Mouse (Mus musculus) liver (tissue): ENCODE data around the gene Krtap10-4.
"Not testable (repeated sequence)": the region's sequence is repeated elsewhere in the genome, so short reads cannot be mapped to it uniquely, and the experiment has no call there.

Experiments used
- DNase-seq: peaks from one replicate; pipeline ENCODE4 v3.0.0-alpha.2; 2020; ENCODE audit warnings: mixed read lengths

Krtap10-4 gene

GRCm38 (mm10) chr10:77826951-77827350, at the start of gene Krtap10-4:
Gene Krtap10-4, minus strand, starts transcription at chr10:77827095.
- no peak for DNase-seq

DNA sequence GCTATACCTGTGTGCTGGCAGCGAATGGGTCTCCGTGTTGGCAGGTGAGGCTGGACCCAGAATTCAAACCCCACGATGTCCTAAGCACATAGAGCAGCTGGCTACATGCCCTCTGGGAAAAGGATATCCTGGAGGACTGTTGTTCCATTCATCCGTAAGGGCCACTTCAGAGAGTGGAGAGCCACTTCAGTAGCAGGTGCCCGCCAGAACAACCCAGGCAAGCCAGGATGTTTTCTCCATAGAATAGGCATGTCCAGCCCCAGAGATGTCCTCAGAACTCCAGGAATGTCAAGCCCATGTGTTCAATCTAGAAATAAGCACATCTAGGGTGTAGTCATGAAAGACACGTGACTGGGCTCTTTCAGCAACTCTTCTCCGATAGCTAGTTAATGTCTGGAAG, 42.8 kb upstream of the Krtap10-4 start:
- no peak for DNase-seq

- DNase-seq = no peak
Observed at GRCm38 (mm10) chr10:77867546-77867945, 40.7 kb upstream of the Krtap10-4 start.

- DNase-seq = no peak
Observed at GRCm38 (mm10) chr10:77864762-77865143, 37.9 kb upstream of the Krtap10-4 start.

GRCm38 (mm10) chr10:77864067-77864761, 37.3 kb upstream of the Krtap10-4 start:
- DNase-seq = peak; percentile 55

DNA sequence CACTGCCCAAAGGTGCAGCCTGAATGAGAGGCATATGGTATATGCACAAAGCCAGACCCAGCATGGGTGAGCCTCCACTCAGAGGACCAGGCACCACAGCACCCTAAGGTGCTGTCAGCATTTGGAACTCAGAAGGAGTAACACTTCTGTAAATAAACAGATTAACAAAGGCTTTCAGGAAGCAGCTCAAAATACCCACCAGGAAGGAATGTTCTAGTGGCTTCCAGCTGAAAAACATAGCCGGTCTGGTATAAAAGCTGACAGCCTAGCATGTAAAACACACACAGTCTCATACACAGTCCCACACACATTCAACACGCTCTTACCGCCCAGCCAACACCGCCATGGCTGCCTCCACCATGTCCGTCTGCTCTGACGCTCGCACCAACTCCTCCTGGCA, 34.8 kb upstream of the Krtap10-4 start, which contains the start of gene Gm3285:
Gene Gm3285 (plus strand): TSS at position 301 of the 400 bp plus-strand sequence.
- no peak for DNase-seq

- no peak for DNase-seq
Observed at GRCm38 (mm10) chr10:77852559-77852958, 25.7 kb upstream of the Krtap10-4 start, which contains the start of gene Gm10318. Gene Gm10318, plus strand, starts transcription at chr10:77852859.

DNA sequence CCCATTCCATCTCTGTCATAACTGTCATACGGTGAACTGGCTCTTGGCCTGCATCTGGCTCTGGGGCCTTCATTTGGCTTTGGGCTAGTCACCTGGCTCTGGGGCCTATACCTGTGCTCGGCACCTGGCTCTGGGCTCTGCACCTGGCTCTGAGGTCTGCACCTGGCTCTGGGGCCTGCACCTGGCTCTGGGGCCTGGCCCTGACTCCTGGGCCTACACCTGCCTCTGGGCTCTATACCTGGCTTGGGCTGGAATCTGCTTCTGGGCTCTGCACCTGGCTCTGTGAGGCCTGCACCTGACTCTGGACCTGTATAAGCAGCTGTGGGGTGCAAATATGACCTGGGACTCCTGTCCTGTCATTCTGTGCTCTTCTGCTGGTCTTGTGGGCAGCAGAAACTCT, 20.6 kb upstream of the Krtap10-4 start:
- no peak for DNase-seq

GRCm38 (mm10) chr10:77846961-77847360, 20.1 kb upstream of the Krtap10-4 start:
- DNase-seq = no peak

DNA sequence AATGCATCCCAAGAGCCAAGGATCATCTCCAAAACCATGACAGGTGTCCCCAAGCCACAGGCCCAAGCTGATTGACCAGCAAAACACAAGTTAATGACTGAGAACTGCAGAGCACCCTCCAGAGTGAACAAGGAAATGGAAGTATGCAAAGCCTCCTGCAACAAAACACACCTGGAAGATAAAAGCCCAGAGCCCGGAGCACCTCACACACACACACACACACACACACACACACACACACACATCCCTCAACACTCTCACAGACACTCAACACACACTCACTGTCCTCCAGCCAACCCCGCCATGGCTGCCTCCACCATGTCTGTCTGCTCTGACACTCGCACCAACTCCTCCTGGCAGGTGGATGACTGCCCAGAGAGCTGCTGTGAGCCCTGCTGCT, 19.6 kb upstream of the Krtap10-4 start, which contains the start of gene Gm36176:
Gene Gm36176 (plus strand): TSS at position 301 of the 400 bp plus-strand sequence.
- no peak for DNase-seq

DNA sequence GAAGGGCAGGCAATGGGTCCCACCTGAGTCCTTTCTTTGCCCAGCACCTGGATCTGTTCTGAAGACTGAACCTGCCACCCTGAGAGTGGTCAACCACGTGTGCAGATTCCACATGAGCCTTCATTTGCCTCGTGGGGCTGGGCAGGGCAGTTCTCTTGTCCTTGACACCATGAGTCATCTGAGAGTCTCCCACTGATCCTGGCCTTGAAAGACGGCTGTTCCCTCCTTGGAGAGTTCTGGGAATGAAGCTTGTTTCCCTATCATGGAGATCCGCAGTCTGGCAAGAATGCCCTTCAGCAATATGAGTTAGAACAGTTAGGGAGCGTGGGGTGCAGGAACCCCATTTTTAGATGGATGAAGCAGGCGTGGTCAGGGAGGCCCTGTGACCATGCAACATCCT, 12.1 kb upstream of the Krtap10-4 start:
- DNase-seq = no peak

DNA sequence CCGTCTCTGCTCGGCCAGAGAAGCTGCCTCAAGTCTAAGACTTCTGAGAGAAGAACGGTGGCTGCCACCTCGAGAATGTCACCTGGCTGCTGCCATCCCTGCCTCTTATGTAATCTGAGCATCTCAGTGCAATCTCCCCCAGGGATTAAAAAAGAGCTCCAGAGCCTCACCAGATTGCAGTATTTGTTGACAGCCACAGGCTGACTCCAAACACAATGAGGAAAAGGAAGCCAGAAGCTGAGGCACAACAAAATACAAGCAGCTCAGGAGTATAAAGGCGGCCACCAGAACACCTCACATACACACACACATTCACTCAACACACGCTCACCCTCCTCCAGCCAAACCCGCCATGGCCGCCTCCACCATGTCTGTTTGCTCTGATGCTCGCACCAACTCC, 8.8 kb upstream of the Krtap10-4 start, which contains the start of gene Krtap10-10:
Gene Krtap10-10 (plus strand): TSS at position 301 of the 400 bp plus-strand sequence.
- DNase-seq = no peak

- no peak for DNase-seq
Observed at GRCm38 (mm10) chr10:77819203-77819602, 7.7 kb downstream of the Krtap10-4 start.

GRCm38 (mm10) chr10:77818523-77818922, 8.4 kb downstream of the Krtap10-4 start:
- no peak for DNase-seq

- DNase-seq = peak; percentile 22
Observed at GRCm38 (mm10) chr10:77815514-77815913, 11.4 kb downstream of the Krtap10-4 start.

GRCm38 (mm10) chr10:77814382-77814781, 12.5 kb downstream of the Krtap10-4 start, which contains the start of gene Gm2696:
Gene Gm2696, plus strand, starts transcription at chr10:77814682.
- DNase-seq = no peak

GRCm38 (mm10) chr10:77811743-77812142, 15.2 kb downstream of the Krtap10-4 start, which contains the start of gene Gm9507:
Gene Gm9507, minus strand, starts transcription at chr10:77811843.
- DNase-seq = no peak

DNA sequence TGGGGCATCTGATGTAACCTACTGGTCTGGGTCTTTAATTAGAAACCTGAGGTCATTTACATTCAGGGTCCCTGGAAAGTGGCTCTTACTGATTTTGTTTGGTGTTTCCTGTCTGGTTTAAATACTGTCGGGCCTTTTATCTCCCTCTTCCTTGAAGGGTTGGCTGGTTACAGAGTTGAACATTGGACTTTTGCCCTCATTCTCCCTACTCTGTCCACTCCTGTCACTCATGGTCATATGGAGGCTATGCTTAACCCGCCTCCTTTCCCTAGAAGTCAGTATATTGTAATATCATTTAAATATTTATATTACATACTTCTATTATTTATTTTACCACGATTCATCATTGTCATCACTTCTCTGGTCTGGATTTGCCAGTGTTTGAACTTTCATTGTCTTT, 22.8 kb downstream of the Krtap10-4 start:
- no peak for DNase-seq

DNA sequence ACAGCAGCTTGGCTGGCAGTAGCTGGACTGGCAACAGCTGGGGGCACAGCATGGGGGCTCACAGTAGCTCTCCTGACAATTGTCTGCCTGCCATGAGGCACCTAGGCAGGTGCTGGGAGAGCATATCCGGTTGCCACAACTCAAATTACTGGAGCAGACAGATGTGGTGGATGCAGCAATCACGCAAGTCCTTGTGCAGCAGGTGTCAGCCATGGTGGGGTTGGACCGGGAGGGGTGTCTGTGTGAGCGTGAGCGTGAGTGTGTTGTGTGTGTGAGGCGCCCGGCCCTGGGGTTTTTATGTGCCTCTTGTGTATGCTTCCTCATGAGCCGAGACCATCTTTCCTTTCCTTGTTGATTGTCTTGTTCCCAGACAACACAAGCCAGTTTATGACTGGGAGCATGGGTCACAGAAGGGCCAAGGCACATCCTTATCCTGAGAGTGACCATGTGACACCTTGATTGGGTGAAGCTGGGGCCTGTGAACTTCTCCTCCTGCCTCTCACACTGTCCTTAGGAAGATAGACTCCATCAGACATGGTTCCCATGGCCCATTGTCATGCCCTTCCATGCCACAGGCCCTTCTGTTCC, 27.9 kb downstream of the Krtap10-4 start, which contains the start of gene Gm19668:
Gene Gm19668 (minus strand): TSS at position 213 of the 588 bp plus-strand sequence.
- DNase-seq = no peak

DNA sequence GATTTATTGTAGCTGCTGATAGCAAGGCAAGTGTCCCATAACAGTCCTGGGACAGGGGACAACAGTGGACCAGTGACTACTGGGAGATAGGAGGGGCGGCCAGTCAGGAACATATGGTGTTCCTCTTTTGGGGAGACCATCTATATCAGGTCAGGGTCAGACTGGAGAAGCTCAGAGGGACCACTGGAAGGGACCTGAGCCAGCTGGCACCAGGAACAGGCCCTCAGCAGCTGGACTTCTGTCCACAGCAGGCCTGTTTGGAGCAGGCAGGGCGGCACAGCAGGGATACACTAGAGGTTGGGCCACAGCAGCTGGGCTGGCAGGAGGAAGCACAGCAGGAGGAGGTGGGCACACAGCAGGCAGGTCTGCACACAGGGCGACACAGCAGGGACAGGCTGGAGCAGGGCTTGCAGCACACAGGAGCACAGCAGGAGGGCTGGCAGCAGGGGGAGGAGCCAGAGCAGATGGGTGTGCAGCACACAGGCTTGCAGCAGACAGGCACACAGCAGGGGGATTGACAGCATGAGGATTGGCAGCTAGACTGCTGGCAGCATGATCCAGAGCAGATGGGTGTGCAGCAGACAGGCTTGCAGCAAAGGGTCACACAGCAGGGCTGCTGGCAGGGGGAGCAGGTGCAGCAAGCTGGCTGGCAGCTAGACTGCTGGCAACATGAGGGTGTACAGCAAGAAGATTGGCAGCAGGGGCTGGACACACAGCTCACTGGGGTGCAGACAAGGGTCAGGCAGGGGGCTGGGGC, 28.6 kb downstream of the Krtap10-4 start:
- DNase-seq = not testable (repeated sequence)

- no peak for DNase-seq
Observed at GRCm38 (mm10) chr10:77797677-77798076, 29.2 kb downstream of the Krtap10-4 start.

GRCm38 (mm10) chr10:77794976-77795375, 31.9 kb downstream of the Krtap10-4 start, which contains the start of gene Gm9639:
Gene Gm9639, minus strand, starts transcription at chr10:77795076.
- DNase-seq = no peak

DNA sequence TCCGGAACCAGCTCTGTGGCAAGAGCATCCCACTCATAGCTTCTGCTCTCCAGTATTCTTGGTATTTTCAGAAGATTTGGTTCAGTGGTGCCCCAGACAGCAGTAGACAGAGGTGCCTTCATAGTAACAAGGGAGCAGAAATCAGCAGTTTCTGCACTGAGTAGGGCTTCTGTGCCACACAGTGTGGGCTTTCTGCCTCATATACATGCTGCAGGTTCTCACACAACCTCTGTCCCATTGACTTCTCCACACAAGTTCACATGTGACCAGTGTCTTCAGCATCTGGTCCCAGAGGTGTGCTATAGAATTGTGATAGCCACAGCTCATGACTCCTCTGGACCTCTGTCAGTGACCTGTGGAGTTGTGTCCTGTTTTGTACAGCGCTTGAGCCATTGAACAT, 38.3 kb downstream of the Krtap10-4 start:
- no peak for DNase-seq
